Mouse (Mus musculus) adrenal gland, postnatal 10 days (tissue): ENCODE data around the gene Anp32a. TPM values are rescaled to one million over a fixed set of nuclear protein-coding genes. Genes with fewer than 3 reads are reported as not detected.

ENCODE experiments used
- DNase-seq: peaks from one replicate; pipeline ENCODE4 v3.0.0; 2021; ENCODE audit warnings: mixed read lengths
- total RNA-seq, 2 experiments: library from RNA; stranded (reverse); gene quantifications; 2 replicates each; pipeline ENCODE4 v1.2.3; 2021

The Anp32a gene
- total RNA-seq, 2 experiments from 2014 or later = 274 to 316 TPM

DNA sequence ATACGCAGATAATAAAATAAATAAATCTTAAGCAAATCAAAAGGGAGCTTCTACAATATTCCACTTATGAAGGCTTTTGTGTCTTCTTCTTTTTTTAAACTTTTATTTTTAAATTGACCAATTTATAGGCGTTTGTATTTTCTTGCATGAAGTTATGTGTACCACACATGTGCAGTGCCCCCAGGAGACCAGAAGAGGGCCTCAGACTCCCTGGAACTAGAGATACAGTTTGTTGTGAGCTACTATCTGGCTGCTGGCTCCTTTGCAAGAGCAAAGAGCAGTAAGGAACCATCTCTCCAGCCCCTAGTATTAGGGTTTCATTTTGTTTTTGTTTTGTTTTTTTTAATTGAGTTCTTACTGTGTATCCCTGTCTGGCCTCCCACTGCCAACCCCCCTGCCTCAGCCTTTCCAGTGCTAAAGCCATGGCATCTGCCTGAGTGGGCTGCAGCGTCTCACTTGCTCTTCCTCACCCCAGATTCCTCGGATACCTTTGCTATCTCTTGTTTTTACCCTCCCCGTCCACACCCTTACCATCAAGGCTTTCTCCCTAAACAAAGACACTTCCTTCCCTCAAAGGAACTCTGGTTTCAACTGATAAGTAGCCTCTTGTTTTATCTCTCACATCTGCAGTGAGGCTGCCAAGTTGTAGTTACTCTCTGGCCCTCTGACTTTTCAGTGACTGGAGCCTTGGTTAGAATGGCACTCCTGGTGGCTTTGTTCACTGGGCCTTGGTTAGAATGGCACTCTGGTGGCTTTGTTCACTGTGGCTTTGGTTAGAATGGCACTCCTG, 66.5 kb downstream of the Anp32a start:
- DNase-seq = no peak

DNA sequence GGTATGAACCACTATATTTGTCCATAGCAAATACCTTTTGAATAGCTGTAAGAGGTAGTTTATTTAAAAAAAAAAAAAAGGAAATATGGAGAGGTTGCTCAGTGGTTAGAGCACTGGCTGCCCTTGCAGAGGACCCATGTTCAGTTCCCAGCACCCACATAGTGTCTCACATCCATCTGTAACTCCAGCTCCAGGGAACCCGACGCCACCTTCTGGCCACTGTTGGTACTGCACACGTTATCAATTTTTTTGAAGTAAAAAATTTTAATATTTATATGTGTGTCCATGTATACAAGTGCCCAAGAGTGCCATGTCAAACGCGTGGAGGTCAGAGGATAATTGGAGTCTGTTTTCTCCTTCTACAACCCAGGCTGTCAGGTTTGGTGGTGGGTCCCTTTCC, 77.6 kb downstream of the Anp32a start:
- no peak for DNase-seq

DNA sequence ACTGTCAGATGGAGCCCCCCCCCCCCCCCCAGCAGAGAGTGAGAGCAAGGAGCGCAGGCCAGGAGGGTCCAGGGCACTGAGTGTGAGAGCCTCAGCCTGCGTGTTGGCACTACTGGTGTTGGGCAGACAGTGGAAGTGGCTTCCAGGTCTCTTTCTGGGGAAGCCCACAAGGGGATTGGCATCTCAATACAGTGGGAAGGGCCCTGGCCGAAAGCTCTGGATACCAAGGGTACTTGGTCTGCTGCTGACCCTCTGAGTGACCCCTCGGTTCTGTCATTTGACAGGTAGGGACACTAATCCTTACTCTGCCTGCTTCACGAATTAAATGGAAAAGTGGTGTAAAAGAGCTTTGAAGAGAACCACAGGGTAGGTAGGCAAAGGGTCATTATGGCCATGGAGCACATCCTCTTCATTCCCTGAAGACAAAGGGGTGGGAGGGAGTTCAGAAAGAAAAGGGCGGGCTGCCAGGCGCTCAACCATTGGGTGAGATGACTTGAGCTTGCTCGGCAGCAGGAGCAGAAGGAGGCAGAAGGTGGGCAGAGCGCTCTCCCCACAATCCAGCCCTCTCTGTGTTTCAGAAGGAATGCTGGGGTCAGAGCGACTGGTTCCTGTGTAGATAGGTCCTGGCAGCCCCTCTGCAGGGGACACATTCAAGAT, 79.3 kb downstream of the Anp32a start:
- DNase-seq = peak; percentile 81

DNA sequence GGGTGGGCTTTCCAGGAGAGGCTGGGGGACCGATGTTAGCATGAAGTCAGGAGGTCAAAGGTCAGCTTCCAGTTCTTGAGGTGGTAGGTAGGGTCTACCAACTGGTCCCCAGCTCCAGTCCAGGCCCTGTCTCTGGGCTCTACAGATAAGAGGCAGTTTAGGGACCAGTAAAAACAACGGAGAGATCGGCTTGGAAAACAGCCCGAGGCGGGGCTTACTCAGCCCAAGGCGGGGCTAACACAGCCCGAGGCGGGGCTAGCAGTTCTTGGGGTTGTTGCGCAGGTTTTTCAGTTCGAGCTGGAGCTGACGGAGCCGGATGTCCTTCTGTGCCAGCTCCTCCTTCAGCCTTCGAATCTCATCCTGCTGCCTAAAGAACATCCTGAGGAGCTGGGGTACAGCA, 79.9 kb downstream of the Anp32a start:
- peak; percentile 92 for DNase-seq

DNA sequence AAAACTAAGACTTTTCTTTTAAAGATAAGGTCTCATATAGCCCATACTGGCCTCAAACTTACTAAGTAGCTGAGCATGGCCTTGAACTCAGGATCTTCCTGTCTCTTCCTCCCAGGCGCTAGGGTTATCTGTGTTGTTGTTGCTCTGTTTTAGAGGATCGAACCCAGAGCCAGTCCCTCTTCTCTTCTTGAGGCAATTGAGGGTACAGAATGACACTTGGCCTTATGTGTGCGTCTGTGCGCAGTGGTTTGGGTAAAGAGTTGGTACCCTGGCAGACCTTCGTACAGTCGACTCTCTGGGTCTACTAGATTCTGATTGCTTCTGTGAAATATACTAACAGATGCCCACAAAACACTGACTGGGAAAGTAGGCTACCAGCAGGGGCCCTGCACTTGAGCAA, 80.8 kb downstream of the Anp32a start:
- DNase-seq = no peak

DNA sequence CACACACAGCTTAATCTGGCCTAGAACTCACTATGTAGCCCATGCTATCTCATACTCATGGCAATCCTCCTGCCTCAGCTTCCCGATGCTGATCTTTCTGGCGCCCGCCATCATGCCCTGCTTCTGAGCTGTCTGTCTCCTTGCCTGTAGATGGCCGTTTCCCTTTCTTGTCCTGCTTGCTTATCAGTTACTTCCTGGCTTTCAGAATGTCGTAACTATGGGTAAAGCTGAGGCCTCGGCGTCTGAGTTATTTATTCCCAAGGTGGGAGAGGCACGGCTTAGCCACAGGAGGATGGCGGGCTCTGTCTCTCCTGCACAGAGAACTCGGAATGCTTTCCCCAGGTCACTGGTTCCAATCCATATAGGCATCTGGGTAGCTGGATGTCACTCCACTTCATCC, 81.8 kb downstream of the Anp32a start:
- DNase-seq = no peak

DNA sequence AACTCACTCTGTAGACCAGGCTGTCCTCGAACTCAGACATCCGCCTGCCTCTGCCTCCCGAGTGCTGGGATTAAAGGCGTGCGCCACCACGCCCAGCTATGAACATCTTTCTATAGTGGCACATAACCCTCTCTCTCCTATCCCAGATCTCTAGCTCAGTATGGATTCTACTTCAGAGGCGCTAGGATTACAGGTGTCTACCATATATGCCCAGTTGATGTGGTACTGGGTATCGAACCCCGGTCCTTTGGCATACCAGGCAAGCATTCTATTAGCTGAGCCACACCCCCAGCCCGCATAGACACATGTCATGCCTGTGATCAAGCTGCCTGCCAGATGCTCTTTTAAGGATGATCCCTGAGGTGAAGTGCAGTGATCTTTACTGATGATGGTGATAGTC, 82.8 kb downstream of the Anp32a start:
- DNase-seq = no peak

DNA sequence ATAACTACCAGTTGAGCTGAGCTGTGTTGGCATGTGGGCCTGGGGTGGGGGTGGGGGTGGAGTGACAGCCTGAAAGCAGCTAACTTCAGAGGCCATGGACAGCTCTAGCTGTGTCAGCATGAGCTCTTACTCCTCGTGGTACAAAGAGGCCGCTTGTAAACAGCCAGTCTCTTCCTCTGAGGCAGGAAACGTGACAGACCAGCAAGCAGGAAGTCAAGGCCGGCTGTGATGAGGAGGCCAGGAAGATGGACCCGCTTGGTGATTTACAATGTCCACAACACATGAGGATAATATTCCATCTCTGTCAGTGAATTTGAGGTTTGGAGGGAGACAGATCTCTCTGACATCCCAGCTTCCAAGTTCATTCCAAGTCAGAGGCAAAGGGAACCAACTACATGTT, 84.2 kb downstream of the Anp32a start:
- peak; percentile 10 for DNase-seq

DNA sequence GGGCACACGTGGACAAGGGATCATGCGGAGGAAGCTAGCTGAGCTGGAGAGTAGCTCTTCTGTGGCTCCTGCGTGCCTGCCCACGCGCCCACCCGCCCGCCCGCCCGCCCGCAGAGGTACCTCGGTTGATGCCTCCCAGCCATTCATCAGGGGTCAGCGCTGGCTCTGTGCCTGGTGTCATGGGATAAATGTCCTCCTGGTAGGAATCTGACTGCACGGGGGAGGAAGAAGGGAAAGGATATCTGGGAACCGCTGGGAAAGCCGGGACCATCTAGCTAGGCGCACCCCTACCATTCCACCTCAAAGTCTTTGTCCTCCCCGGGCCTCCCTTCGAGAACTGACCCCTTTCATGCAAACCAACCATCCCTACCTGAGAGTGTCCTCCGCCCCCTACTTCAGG, 84.9 kb downstream of the Anp32a start:
- no peak for DNase-seq

DNA sequence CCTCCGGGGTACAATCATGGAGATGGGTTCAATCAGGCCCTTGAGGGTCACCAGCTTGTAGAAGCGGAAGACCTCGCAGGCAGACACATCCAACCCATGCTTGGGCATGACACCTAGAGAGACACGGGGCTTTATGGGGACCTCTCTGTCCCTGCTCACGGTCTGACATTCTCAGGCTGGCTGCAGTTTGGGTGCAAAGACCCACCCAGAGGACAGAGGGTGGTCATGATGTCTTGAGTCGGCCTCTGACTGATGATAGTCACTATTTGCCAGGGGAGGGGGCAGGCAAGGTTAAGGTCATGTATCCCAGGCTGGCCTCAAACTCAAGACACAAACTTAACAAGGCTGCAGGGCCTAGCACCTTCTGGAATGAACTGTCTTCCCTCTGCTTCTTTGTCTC, 85.4 kb downstream of the Anp32a start:
- no peak for DNase-seq

DNA sequence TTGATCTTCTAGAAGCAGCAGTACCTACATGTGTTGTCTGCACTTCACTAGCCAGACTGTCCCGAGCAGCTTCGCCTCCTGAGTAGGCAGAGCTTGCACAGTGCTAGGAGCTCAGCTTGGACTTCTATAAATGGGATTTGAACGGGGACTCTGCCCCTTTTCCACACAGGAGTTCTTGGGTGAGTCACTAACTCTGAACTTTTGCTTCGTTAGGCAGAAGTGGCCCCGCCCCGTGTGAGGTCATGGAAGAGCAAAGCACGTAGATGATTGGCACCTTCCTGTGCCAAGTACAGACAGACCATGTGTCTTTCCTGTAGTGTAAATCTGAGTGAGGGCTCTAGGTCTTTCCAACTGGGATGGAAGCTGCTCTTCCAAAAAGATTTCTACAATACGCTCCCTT, 85.9 kb downstream of the Anp32a start:
- DNase-seq = peak; percentile 56

Other genes with a start within 250 kb of the Anp32a start
- 10 to 100 TPM; 23.2 to 25.1 TPM for gene Glce, start 218.6 kb upstream of the Anp32a start, total RNA-seq
- gene Spesp1, start 59.1 kb upstream of the Anp32a start, total RNA-seq = not detected
- gene Coro2b, start 195.8 kb downstream of the Anp32a start, total RNA-seq = 10 to 100 TPM; 18.1 to 22.3 TPM